ENCODE assay signal across 14 mouse cellular contexts in the genomic region with DNA sequence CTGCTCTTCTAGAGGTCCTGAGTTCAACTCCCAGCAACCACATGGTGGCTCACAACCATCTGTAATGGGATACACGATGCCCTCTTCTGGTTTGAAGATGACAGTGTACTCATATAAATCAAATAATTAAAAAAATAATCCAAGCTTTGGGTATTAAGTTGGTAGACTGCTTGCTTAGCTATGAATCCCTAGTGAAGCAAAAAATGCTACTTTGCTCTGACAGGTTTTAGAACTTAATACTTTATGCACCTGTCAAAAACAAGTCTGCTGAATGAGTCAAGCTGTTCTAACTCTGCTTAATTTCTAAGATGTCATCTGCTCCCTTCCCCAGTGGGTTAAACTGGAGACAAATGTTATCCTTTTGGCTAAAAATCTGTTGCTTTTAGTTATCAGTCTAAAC.
"Had no signal": no experiment of that assay in that cellular context is flagged by ENCODE, and none has a peak within 500 bp of the region (broad histone marks: within the 10 kb centered on the region; RNA-seq: fewer than 3 reads in every experiment).

No protein-coding gene starts in this region.

- H3K36me3 ChIP-seq: intestine, embryonic 15.5 days had no signal

- H3K9me3 ChIP-seq: intestine, embryonic 15.5 days; limb, embryonic 15.5 days; liver, embryonic 13.5 days; neural tube, embryonic 15.5 days had no signal

- H3K4me3 ChIP-seq: intestine, embryonic 15.5 days; left cerebral cortex, adult 2 months; limb, embryonic 15.5 days; liver, embryonic 13.5 days; midbrain, embryonic 10.5 days; neural tube, embryonic 15.5 days had no signal

- H3K27me3 ChIP-seq: intestine, embryonic 15.5 days; limb, embryonic 15.5 days; liver, embryonic 13.5 days; neural tube, embryonic 15.5 days had no signal

- ATAC-seq: intestine, embryonic 15.5 days; midbrain, embryonic 16.5 days had no signal

- H3K27ac ChIP-seq: intestine, embryonic 15.5 days; left cerebral cortex, adult 2 months; limb, embryonic 15.5 days; liver, embryonic 13.5 days; midbrain, embryonic 10.5 days; neural tube, embryonic 15.5 days had no signal

- H3K4me1 ChIP-seq: intestine, embryonic 15.5 days had no signal

- H3K9ac ChIP-seq: intestine, embryonic 15.5 days; limb, embryonic 15.5 days; liver, embryonic 13.5 days; neural tube, embryonic 15.5 days had no signal

- DNase-seq: kidney, adult 8-10 months; kidney, postnatal 25 days; liver, embryonic 13.5 days; lung, adult 18-20 months; lung, postnatal 36 days; right cerebral cortex, adult 18-20 months; right cerebral cortex, postnatal 25 days; thymus, postnatal 4 days had no signal

- H3K4me2 ChIP-seq: intestine, embryonic 15.5 days; limb, embryonic 15.5 days; liver, embryonic 13.5 days; neural tube, embryonic 15.5 days had no signal
